9 mouse cellular contexts compared by ENCODE assay signal in genomic region chr11:76261224-76261623, GRCm38 (mm10). TPM values are rescaled to one million over a fixed set of nuclear protein-coding genes. Genes with fewer than 3 reads are reported as not detected.
DNase-seq lines count a peak whose midpoint lies in the region; ATAC-seq lines count a peak whose summit lies in the region.
"Had no signal": no experiment of that assay in that cellular context is flagged by ENCODE, and none has a peak within 500 bp of the region (broad histone marks: within the 10 kb centered on the region; RNA-seq: fewer than 3 reads in every experiment).

No protein-coding gene starts in this region.

- no peak for ATAC-seq in forebrain, embryonic 15.5 days (replicated peaks)
- ATAC-seq in kidney, embryonic 14.5 days (ENCODE audit: low FRiP score, low TSS enrichment) = no peak

- 70% methylated on average over 12 of the region's 12 CpGs for WGBS in forebrain, embryonic 10.5 days
- 70% methylated on average over 12 of the region's 12 CpGs for WGBS in forebrain, embryonic 15.5 days
- 79% methylated on average over 12 of the region's 12 CpGs for WGBS in kidney, embryonic 14.5 days

- no peak overlapping the region for H3K4me3 ChIP-seq in forebrain, embryonic 10.5 days
- H3K4me3 ChIP-seq in forebrain, embryonic 15.5 days = no peak overlapping the region
- H3K4me3 ChIP-seq in kidney, embryonic 14.5 days (ENCODE audit: low read length) = no peak overlapping the region
- H3K4me3 ChIP-seq in megakaryocyte, embryonic 14.5 days (replicated peaks) = peak overlapping the region; percentile 21
- H3K4me3 ChIP-seq: embryonic facial prominence, embryonic 15.5 days had no signal

- no peak overlapping the region for H3K9ac ChIP-seq in forebrain, embryonic 15.5 days (replicated peaks)
- H3K9ac ChIP-seq in kidney, embryonic 14.5 days (ENCODE audit: low read depth, low read length) = no peak overlapping the region
- H3K9ac ChIP-seq: embryonic facial prominence, embryonic 15.5 days had no signal

- peaks cover 13% of the 10 kb centered on the region for H3K27me3 ChIP-seq in forebrain, embryonic 10.5 days (ENCODE audit: poor library complexity, severe bottlenecking)
- H3K27me3 ChIP-seq in forebrain, embryonic 15.5 days = no peaks in the 10 kb centered on the region
- H3K27me3 ChIP-seq in kidney, embryonic 14.5 days (ENCODE audit: control insufficient read depth, insufficient read depth, low read length) = no peaks in the 10 kb centered on the region
- H3K27me3 ChIP-seq in megakaryocyte, embryonic 14.5 days (replicated peaks) = peaks cover 14% of the 10 kb centered on the region
- H3K27me3 ChIP-seq: embryonic facial prominence, embryonic 15.5 days had no signal

- H3K4me2 ChIP-seq in forebrain, embryonic 15.5 days (replicated peaks) = no peak overlapping the region
- no peak overlapping the region for H3K4me2 ChIP-seq in kidney, embryonic 14.5 days (replicated peaks; ENCODE audit: low read depth, low read length)
- H3K4me2 ChIP-seq: embryonic facial prominence, embryonic 15.5 days had no signal

- peaks cover 82% of the 10 kb centered on the region for H3K36me3 ChIP-seq in forebrain, embryonic 10.5 days (replicated peaks)
- no peaks in the 10 kb centered on the region for H3K36me3 ChIP-seq in forebrain, embryonic 15.5 days
- H3K36me3 ChIP-seq in kidney, embryonic 14.5 days (ENCODE audit: control insufficient read depth, insufficient read depth, low read length) = peaks cover 4% of the 10 kb centered on the region; the same call in 1 of the 2 replicates
- H3K36me3 ChIP-seq in megakaryocyte, embryonic 14.5 days (replicated peaks; ENCODE audit: low read length) = peaks cover 51% of the 10 kb centered on the region

- no peak for DNase-seq in forebrain, embryonic 10.5 days (ENCODE audit: extremely low spot score, low spot score)
- DNase-seq in kidney, postnatal 14 days = peak; percentile 48
- peak; percentile 21 for DNase-seq in MEL-GATA-1-ER (ENCODE audit: extremely low read depth, low read depth)
- no peak for DNase-seq in right cerebral cortex, postnatal 25 days
- no peak for DNase-seq in adrenal gland, postnatal 25 days

- no peaks in the 10 kb centered on the region for H3K9me3 ChIP-seq in forebrain, embryonic 10.5 days
- H3K9me3 ChIP-seq in forebrain, embryonic 15.5 days = no peaks in the 10 kb centered on the region
- H3K9me3 ChIP-seq in kidney, embryonic 14.5 days (ENCODE audit: control insufficient read depth, low read length) = no peaks in the 10 kb centered on the region
- no peaks in the 10 kb centered on the region for H3K9me3 ChIP-seq in megakaryocyte, embryonic 14.5 days
- H3K9me3 ChIP-seq: embryonic facial prominence, embryonic 15.5 days had no signal

- peak overlapping the region; percentile 82 for H3K27ac ChIP-seq in forebrain, embryonic 10.5 days
- H3K27ac ChIP-seq in forebrain, embryonic 15.5 days (replicated peaks) = no peak overlapping the region
- no peak overlapping the region for H3K27ac ChIP-seq in kidney, embryonic 14.5 days (ENCODE audit: low read depth, low read length)
- H3K27ac ChIP-seq: embryonic facial prominence, embryonic 15.5 days had no signal

- peaks cover 87% of the 10 kb centered on the region for H3K4me1 ChIP-seq in forebrain, embryonic 10.5 days
- peaks cover 23% of the 10 kb centered on the region for H3K4me1 ChIP-seq in forebrain, embryonic 15.5 days
- H3K4me1 ChIP-seq in kidney, embryonic 14.5 days (ENCODE audit: control insufficient read depth, insufficient read depth, low read length) = no peaks in the 10 kb centered on the region; the same call in 1 of the 2 replicates
- H3K4me1 ChIP-seq in megakaryocyte, embryonic 14.5 days = peaks cover 29% of the 10 kb centered on the region

RNA-seq across cellular contexts. Expression of gene Glod4, which starts 17.7 kb away (rescaled TPM):
- polyA plus RNA-seq in forebrain, embryonic 10.5 days (2016; fragmentation: Nextera tagmentation; extraction: Ambion mirVana) = 129 and 134 TPM in 2 replicates
- polyA plus RNA-seq in forebrain, embryonic 15.5 days (2015; fragmentation: Nextera tagmentation; extraction: Ambion mirVana) = 118 and 120 TPM in 2 replicates
- polyA plus RNA-seq in kidney, embryonic 14.5 days (2014; fragmentation: Nextera tagmentation; extraction: Ambion mirVana) = 155 and 160 TPM in 2 replicates
- polyA plus RNA-seq in megakaryocyte, embryonic 14.5 days (2012; ENCODE audit: insufficient read depth, low replicate concordance) = 3.0 TPM in 1 of 2 replicates, not detected in the other
- 94.1 and 99.7 TPM in 2 replicates for total RNA-seq in adrenal gland, postnatal 25 days (2021)

RNA-seq across cellular contexts. Expression of gene Mrm3, which starts 17.7 kb away (rescaled TPM):
- 26.3 and 28.1 TPM in 2 replicates for polyA plus RNA-seq in forebrain, embryonic 10.5 days (2016; fragmentation: Nextera tagmentation; extraction: Ambion mirVana)
- 20.2 and 22.2 TPM in 2 replicates for polyA plus RNA-seq in forebrain, embryonic 15.5 days (2015; fragmentation: Nextera tagmentation; extraction: Ambion mirVana)
- 25.2 and 29.3 TPM in 2 replicates for polyA plus RNA-seq in kidney, embryonic 14.5 days (2014; fragmentation: Nextera tagmentation; extraction: Ambion mirVana)
- polyA plus RNA-seq in megakaryocyte, embryonic 14.5 days (2012; ENCODE audit: insufficient read depth, low replicate concordance) = 5.5 TPM in 1 of 2 replicates, not detected in the other
- 17.8 and 18.6 TPM in 2 replicates for total RNA-seq in adrenal gland, postnatal 25 days (2021)

RNA-seq across cellular contexts. Expression of gene Gemin4, which starts 43.8 kb away (rescaled TPM):
- polyA plus RNA-seq in forebrain, embryonic 10.5 days (2016; fragmentation: Nextera tagmentation; extraction: Ambion mirVana) = 65.6 and 68.5 TPM in 2 replicates
- 18.1 and 18.7 TPM in 2 replicates for polyA plus RNA-seq in forebrain, embryonic 15.5 days (2015; fragmentation: Nextera tagmentation; extraction: Ambion mirVana)
- 18.8 and 43.8 TPM in 2 replicates for polyA plus RNA-seq in kidney, embryonic 14.5 days (2014; fragmentation: Nextera tagmentation; extraction: Ambion mirVana)
- 1.0 TPM in 1 of 2 replicates, not detected in the other for polyA plus RNA-seq in megakaryocyte, embryonic 14.5 days (2012; ENCODE audit: insufficient read depth, low replicate concordance)
- 6.9 and 9.8 TPM in 2 replicates for total RNA-seq in adrenal gland, postnatal 25 days (2021)

RNA-seq across cellular contexts. Expression of gene Dbil5, which starts 43.8 kb away (rescaled TPM):
- 0.53 TPM in 1 of 2 replicates, not detected in the other for polyA plus RNA-seq in forebrain, embryonic 10.5 days (2016; fragmentation: Nextera tagmentation; extraction: Ambion mirVana)
- not detected in 2 replicates for polyA plus RNA-seq in forebrain, embryonic 15.5 days (2015; fragmentation: Nextera tagmentation; extraction: Ambion mirVana)
- 1.2 and 1.6 TPM in 2 replicates for polyA plus RNA-seq in kidney, embryonic 14.5 days (2014; fragmentation: Nextera tagmentation; extraction: Ambion mirVana)
- polyA plus RNA-seq in megakaryocyte, embryonic 14.5 days (2012; ENCODE audit: insufficient read depth, low replicate concordance) = 3.2 TPM in 1 of 2 replicates, not detected in the other
- 1.2 TPM in 1 of 2 replicates, not detected in the other for total RNA-seq in adrenal gland, postnatal 25 days (2021)

Comparison
In these comparisons a context has a peak if more than half of its experiments do, and no peak if none do; other contexts are left out.
1. DNase-seq: peak in kidney, postnatal 14 days (single experiment) and MEL-GATA-1-ER (single experiment); none in forebrain, embryonic 10.5 days (single experiment), right cerebral cortex, postnatal 25 days (single experiment) and adrenal gland, postnatal 25 days (single experiment).
2. RNA of gene Glod4, which starts 17.7 kb away (polyA plus RNA-seq): 155 to 160 TPM in kidney, embryonic 14.5 days, 129 to 134 TPM in forebrain, embryonic 10.5 days and 118 to 120 TPM in forebrain, embryonic 15.5 days; 3.0 TPM in megakaryocyte, embryonic 14.5 days; every median in the first group is over 10 times any median in the second.